26 mouse cellular contexts compared by ENCODE assay signal in genomic region chr12:7896156-7896555, GRCm38 (mm10).
"Had no signal": no experiment of that assay in that cellular context is flagged by ENCODE, and none has a peak within 500 bp of the region (broad histone marks: within the 10 kb centered on the region; RNA-seq: fewer than 3 reads in every experiment).

No protein-coding gene starts in this region.

- ATAC-seq: hindbrain, postnatal 0 days; intestine, postnatal 0 days; liver, embryonic 12.5 days had no signal

- H3K4me1 ChIP-seq: heart, embryonic 13.5 days; heart, embryonic 15.5 days; hindbrain, embryonic 13.5 days; hindbrain, embryonic 15.5 days; kidney, embryonic 15.5 days; limb, embryonic 13.5 days; limb, embryonic 15.5 days; liver, embryonic 12.5 days had no signal

- DNase-seq: gastrocnemius, postnatal 14 days; gastrocnemius, postnatal 36 days; heart, adult 11 months; heart, adult 2 months; heart, postnatal 14 days; heart, postnatal 36 days; kidney, adult 2 months; kidney, adult 9 months; kidney, postnatal 14 days; kidney, postnatal 36 days; layer of hippocampus, adult 9-11 months; layer of hippocampus, postnatal 36 days; left cerebral cortex, postnatal 4 days had no signal

- H3K27ac ChIP-seq: heart, adult 2 months; heart, embryonic 13.5 days; heart, embryonic 15.5 days; hindbrain, embryonic 13.5 days; hindbrain, embryonic 15.5 days; hindbrain, postnatal 0 days; kidney, embryonic 15.5 days; kidney, postnatal 0 days; limb, embryonic 13.5 days; limb, embryonic 15.5 days; liver, embryonic 12.5 days; liver, embryonic 14.5 days had no signal

- H3K36me3 ChIP-seq: heart, embryonic 13.5 days; heart, embryonic 15.5 days; hindbrain, embryonic 13.5 days; hindbrain, embryonic 15.5 days; kidney, embryonic 15.5 days; limb, embryonic 13.5 days; limb, embryonic 15.5 days; liver, embryonic 12.5 days had no signal

- H3K27me3 ChIP-seq: heart, embryonic 13.5 days; heart, embryonic 15.5 days; hindbrain, embryonic 13.5 days; hindbrain, embryonic 15.5 days; kidney, embryonic 15.5 days; limb, embryonic 13.5 days; limb, embryonic 15.5 days; liver, embryonic 12.5 days had no signal

- H3K4me2 ChIP-seq: heart, embryonic 11.5 days; heart, embryonic 13.5 days; heart, embryonic 15.5 days; hindbrain, embryonic 13.5 days; hindbrain, embryonic 15.5 days; kidney, embryonic 15.5 days; limb, embryonic 13.5 days; limb, embryonic 15.5 days; liver, embryonic 12.5 days had no signal

- H3K9ac ChIP-seq: heart, embryonic 13.5 days; heart, embryonic 15.5 days; hindbrain, embryonic 13.5 days; hindbrain, embryonic 15.5 days; kidney, embryonic 15.5 days; limb, embryonic 13.5 days; limb, embryonic 15.5 days; liver, embryonic 12.5 days; liver, embryonic 14.5 days had no signal

- H3K4me3 ChIP-seq: heart, adult 2 months; heart, embryonic 13.5 days; heart, embryonic 15.5 days; hindbrain, embryonic 13.5 days; hindbrain, embryonic 15.5 days; kidney, embryonic 15.5 days; limb, embryonic 13.5 days; limb, embryonic 15.5 days; liver, embryonic 12.5 days had no signal

- H3K9me3 ChIP-seq: heart, embryonic 13.5 days; heart, embryonic 15.5 days; hindbrain, embryonic 13.5 days; hindbrain, embryonic 15.5 days; kidney, embryonic 15.5 days; limb, embryonic 13.5 days; limb, embryonic 15.5 days; liver, embryonic 12.5 days had no signal
